Mouse (Mus musculus): ENCODE measurements around the gene Eml5. TPM values are rescaled to one million over a fixed set of nuclear protein-coding genes. Genes with fewer than 3 reads are reported as not detected.

Gene Eml5
- polyA plus RNA-seq, 1 experiment from 2014 or later: 3.6 TPM

GRCm38 (mm10) chr12:98757636-98758035 is 143.6 kb downstream of the Eml5 start:
- no peak for ATAC-seq (ENCODE audit: borderline replicate concordance, extremely low read depth, low FRiP score, low TSS enrichment)
- Histone ChIP-seq H3K4me3 (no peak overlapping the region), H3K36me3 (peaks cover 65% of the 10 kb centered on the region), H3K4me1 (no peaks in the 10 kb centered on the region), H3K9ac (no peak overlapping the region), H3K4me2 (no peak overlapping the region), H3K27me3 (no peaks in the 10 kb centered on the region), H3K9me3 (no peaks in the 10 kb centered on the region), H3K27ac (no peak overlapping the region)
- 81% methylated on average over 6 of the region's 6 CpGs for WGBS

GRCm38 (mm10) chr12:98747380-98747753 is 153.9 kb downstream of the Eml5 start:
- WGBS: 2% methylated on average over 14 of the region's 14 CpGs
- no peaks in the 10 kb centered on the region for H3K9me3 ChIP-seq
- H3K27ac ChIP-seq: peak overlapping the region; percentile 92
- H3K4me2 ChIP-seq: peak overlapping the region; percentile 60
- no peaks in the 10 kb centered on the region; the same call in none of the 2 replicates for H3K36me3 ChIP-seq
- no peaks in the 10 kb centered on the region for H3K27me3 ChIP-seq
- peak; percentile 8; the same call in 1 of the 2 replicates for ATAC-seq (ENCODE audit: borderline replicate concordance, extremely low read depth, low FRiP score, low TSS enrichment)
- peak overlapping the region; percentile 95 for H3K9ac ChIP-seq
- H3K4me3 ChIP-seq: peak overlapping the region; percentile 86
- peaks cover 17% of the 10 kb centered on the region for H3K4me1 ChIP-seq

GRCm38 (mm10) chr12:98746746-98747379 is 154.4 kb downstream of the Eml5 start, which contains the start of gene Zc3h14:
TSS of gene Zc3h14 (plus strand) at chr12:98746964.
- WGBS: under 1% methylated on average over 87 of the region's 87 CpGs
- Histone ChIP-seq H3K4me1 (peaks cover 22% of the 10 kb centered on the region), H3K9me3 (no peaks in the 10 kb centered on the region), H3K4me3 (peak within 1 kb of the TSS; percentile 86), H3K9ac (peak within 1 kb of the TSS; percentile 95), H3K4me2 (peak within 1 kb of the TSS; percentile 60), H3K27me3 (no peaks in the 10 kb centered on the region), H3K36me3 (no peaks in the 10 kb centered on the region; the same call in 1 of the 2 replicates), H3K27ac (peak within 1 kb of the TSS; percentile 92)
- peak; percentile 92 for ATAC-seq (ENCODE audit: borderline replicate concordance, extremely low read depth, low FRiP score, low TSS enrichment)

GRCm38 (mm10) chr12:98746131-98746530 is 155.2 kb downstream of the Eml5 start:
- WGBS: 19% methylated on average over 2 of the region's 2 CpGs
- peak overlapping the region; percentile 10; the same call in 1 of the 2 replicates for H3K27ac ChIP-seq
- H3K4me3 ChIP-seq: no peak overlapping the region
- peak; percentile 43; the same call in 1 of the 2 replicates for ATAC-seq (ENCODE audit: borderline replicate concordance, extremely low read depth, low FRiP score, low TSS enrichment)
- H3K27me3 ChIP-seq: no peaks in the 10 kb centered on the region
- H3K4me2 ChIP-seq: no peak overlapping the region
- no peaks in the 10 kb centered on the region for H3K36me3 ChIP-seq
- H3K4me1 ChIP-seq: peaks cover 22% of the 10 kb centered on the region
- H3K9ac ChIP-seq: no peak overlapping the region
- H3K9me3 ChIP-seq: no peaks in the 10 kb centered on the region

- no peak for ATAC-seq (ENCODE audit: borderline replicate concordance, extremely low read depth, low FRiP score, low TSS enrichment)
- H3K4me3 ChIP-seq: no peak overlapping the region
- no peak overlapping the region for H3K4me2 ChIP-seq
- 0 out of 2 replicates have a peak overlapping the region, but pooled peaks have one; percentile 10 for H3K27ac ChIP-seq
- peaks cover 22% of the 10 kb centered on the region for H3K4me1 ChIP-seq
- no peaks in the 10 kb centered on the region for H3K36me3 ChIP-seq
- 47% methylated on average over 4 of the region's 4 CpGs for WGBS
- H3K27me3 ChIP-seq: no peaks in the 10 kb centered on the region
- H3K9me3 ChIP-seq: no peaks in the 10 kb centered on the region
- H3K9ac ChIP-seq: no peak overlapping the region
Measured at GRCm38 (mm10) chr12:98745626-98746025, 155.7 kb downstream of the Eml5 start.

GRCm38 (mm10) chr12:98741011-98741501 is 160.2 kb downstream of the Eml5 start:
- Histone ChIP-seq H3K4me1 (peaks cover 23% of the 10 kb centered on the region), H3K4me2 (no peak overlapping the region), H3K27ac (peak overlapping the region; percentile 77), H3K9me3 (no peaks in the 10 kb centered on the region), H3K9ac (no peak overlapping the region), H3K36me3 (no peaks in the 10 kb centered on the region), H3K4me3 (no peak overlapping the region), H3K27me3 (no peaks in the 10 kb centered on the region)
- ATAC-seq (ENCODE audit: borderline replicate concordance, extremely low read depth, low FRiP score, low TSS enrichment): peak; percentile 53; the same call in 1 of the 2 replicates
- WGBS: 38% methylated on average over 3 of the region's 3 CpGs

GRCm38 (mm10) chr12:98737801-98738350 is 163.4 kb downstream of the Eml5 start:
- ATAC-seq (ENCODE audit: borderline replicate concordance, extremely low read depth, low FRiP score, low TSS enrichment): peak; percentile 71
- H3K27me3 ChIP-seq: no peaks in the 10 kb centered on the region
- no peaks in the 10 kb centered on the region for H3K9me3 ChIP-seq
- 9% methylated on average over 7 of the region's 7 CpGs for WGBS
- H3K36me3 ChIP-seq: no peaks in the 10 kb centered on the region
- H3K9ac ChIP-seq: peak overlapping the region; percentile 76
- H3K4me3 ChIP-seq: peak overlapping the region; percentile 67
- H3K27ac ChIP-seq: peak overlapping the region; percentile 97
- peaks cover 40% of the 10 kb centered on the region for H3K4me1 ChIP-seq
- peak overlapping the region; percentile 63 for H3K4me2 ChIP-seq

- peaks cover 36% of the 10 kb centered on the region for H3K4me1 ChIP-seq
- no peaks in the 10 kb centered on the region for H3K27me3 ChIP-seq
- H3K36me3 ChIP-seq: no peaks in the 10 kb centered on the region
- H3K27ac ChIP-seq: peak within 1 kb of the TSS; percentile 97
- under 1% methylated on average over 75 of the region's 75 CpGs for WGBS
- H3K4me3 ChIP-seq: peak within 1 kb of the TSS; percentile 67
- H3K9ac ChIP-seq: peak within 1 kb of the TSS; percentile 76
- peak; percentile 83 for ATAC-seq (ENCODE audit: borderline replicate concordance, extremely low read depth, low FRiP score, low TSS enrichment)
- H3K9me3 ChIP-seq: no peaks in the 10 kb centered on the region
- H3K4me2 ChIP-seq: peak within 1 kb of the TSS; percentile 63
Measured at GRCm38 (mm10) chr12:98736951-98737800, 164.1 kb downstream of the Eml5 start, which contains the start of gene Ptpn21. TSS of gene Ptpn21 (minus strand) at chr12:98737405.

Other genes with a start within 250 kb of the Eml5 start
- gene Ptpn21, start 164.1 kb downstream of the Eml5 start, polyA plus RNA-seq (2015; fragmentation: Nextera tagmentation; extraction: Ambion mirVana): 9.6 and 11.6 TPM in 2 replicates
- gene Zc3h14, start 154.5 kb downstream of the Eml5 start, polyA plus RNA-seq (2015; fragmentation: Nextera tagmentation; extraction: Ambion mirVana): 127 and 128 TPM in 2 replicates
- 31.7 and 35.5 TPM in 2 replicates for gene Ttc8, start 19.1 kb upstream of the Eml5 start, polyA plus RNA-seq (2015; fragmentation: Nextera tagmentation; extraction: Ambion mirVana)

Data from lung, embryonic 15.5 days (tissue).